Mouse (Mus musculus): ENCODE measurements at regions not wholly inside any gene's neighbourhood (a gene's known extent, or its start where the extent isn't known, plus 50 kb on each side); places are given as distances from the start of the nearest gene placed in this dataset.

GRCm38 (mm10) chr7:52510686-52511085, 495.2 kb upstream of the 1700015G11Rik start:
- no peak for DNase-seq (ENCODE audit: low read depth, low spot score)

- DNase-seq (ENCODE audit: low read depth, low spot score), result no peak
Observed at GRCm38 (mm10) chr7:52507988-52508387, 492.5 kb upstream of the 1700015G11Rik start.

GRCm38 (mm10) chr7:52467135-52467534, 451.6 kb upstream of the 1700015G11Rik start:
- DNase-seq (ENCODE audit: low read depth, low spot score), result peak; percentile 12

- DNase-seq (ENCODE audit: low read depth, low spot score), result no peak
Observed at GRCm38 (mm10) chr7:52466585-52466984, 451.1 kb upstream of the 1700015G11Rik start.

Measured in 3T3-L1 (cell line).